Mouse (Mus musculus) hindbrain, embryonic 13.5 days (tissue): ENCODE measurements around the gene Ppard. TPM values are rescaled to one million over a fixed set of nuclear protein-coding genes. Genes with fewer than 3 reads are reported as not detected.
A peak's percentile ranks its signal among the peaks of the same experiment; 100 is the strongest.

Source experiments
- ATAC-seq: fragments of 200-750 bp; cut with Nextera tagmentation; 2 replicates; pipeline ENCODE4 v1.8.0; 2017; ENCODE audit warnings: moderate TSS enrichment; ENCODE audit not compliant: low FRiP score
- H3K27ac ChIP-seq: fragments of 300-500 bp; sonication (generic); 2 replicates; pipeline ENCODE4 v1.5.1; 2015; ENCODE audit warnings: inconsistent platforms, mild to moderate bottlenecking, moderate library complexity
- H3K27me3 ChIP-seq: fragments of 300-500 bp; sonication (generic); 2 replicates; pipeline ENCODE4 v1.6.1; 2015; ENCODE audit warnings: mild to moderate bottlenecking, inconsistent platforms
- H3K36me3 ChIP-seq: fragments of 300-500 bp; sonication (generic); 2 replicates; pipeline ENCODE4 v1.6.1; 2015; ENCODE audit warnings: mild to moderate bottlenecking, inconsistent platforms
- H3K4me1 ChIP-seq: fragments of 300-500 bp; sonication (generic); replicated peaks from 2 replicates; pipeline ENCODE4 v1.6.1; 2015; ENCODE audit warnings: inconsistent platforms
- H3K4me2 ChIP-seq: fragments of 300-500 bp; sonication (generic); 2 replicates; pipeline ENCODE4 v1.6.1; 2015; ENCODE audit warnings: inconsistent platforms, mild to moderate bottlenecking, moderate library complexity
- H3K4me3 ChIP-seq: fragments of 300-500 bp; sonication (generic); 2 replicates; pipeline ENCODE4 v1.5.1; 2015; ENCODE audit warnings: mild to moderate bottlenecking, inconsistent platforms
- H3K9ac ChIP-seq: fragments of 300-500 bp; sonication (generic); 2 replicates; pipeline ENCODE4 v1.6.1; 2015; ENCODE audit warnings: mild to moderate bottlenecking, inconsistent platforms
- H3K9me3 ChIP-seq: fragments of 300-500 bp; sonication (generic); 2 replicates; pipeline ENCODE4 v1.6.1; 2016; ENCODE audit warnings: inconsistent platforms
- WGBS: fragments of 180-500 bp; shearing (Covaris S2); methylation state at CpG from one replicate; pipeline ENCODE4 v1.1.7; 2015; 5-methylcytosine and 5-hydroxymethylcytosine counted together
- polyA plus RNA-seq: library from polyadenylated mRNA; unstranded; fragments of >200 nt; fragmentation: Nextera tagmentation; extraction: Ambion mirVana; gene quantifications from 2 replicates; pipeline ENCODE4 v1.2.1, GENCODE M21; 2015

The Ppard gene
- polyA plus RNA-seq, result 1.5 and 2.1 TPM in 2 replicates

- peaks cover 31% of the 10 kb centered on the region for H3K4me1 ChIP-seq
- no peaks in the 10 kb centered on the region for H3K9me3 ChIP-seq
- peak within 1 kb of the TSS; percentile 78 for H3K27ac ChIP-seq
- peak within 1 kb of the TSS; percentile 81 for H3K4me2 ChIP-seq
- no peaks in the 10 kb centered on the region for H3K36me3 ChIP-seq
- peak; percentile 91 for ATAC-seq
- peak within 1 kb of the TSS; percentile 83 for H3K9ac ChIP-seq
- H3K4me3 ChIP-seq, result peak within 1 kb of the TSS; percentile 73
- under 1% methylated on average over 53 of the region's 57 CpGs for WGBS
- 0 out of 2 replicates have a peak, but pooled peaks cover 11% of the 10 kb centered on the region for H3K27me3 ChIP-seq
Measured at GRCm38 (mm10) chr17:28232475-28233060, at the start of gene Ppard. TSS of gene Ppard (plus strand) at chr17:28232700.

- Histone ChIP-seq H3K27ac (no peak overlapping the region), H3K36me3 (peaks cover 21% of the 10 kb centered on the region), H3K4me2 (no peak overlapping the region), H3K27me3 (no peaks in the 10 kb centered on the region), H3K9me3 (no peaks in the 10 kb centered on the region), H3K4me1 (peaks cover 31% of the 10 kb centered on the region), H3K4me3 (no peak overlapping the region), H3K9ac (no peak overlapping the region)
- ATAC-seq, result no peak
- 87% methylated on average over 7 of the region's 7 CpGs for WGBS
Measured at GRCm38 (mm10) chr17:28184971-28185638, 47.4 kb upstream of the Ppard start.

GRCm38 (mm10) chr17:28188313-28188712 is 44.2 kb upstream of the Ppard start:
- no peak for ATAC-seq
- Histone ChIP-seq H3K36me3 (peaks cover 44% of the 10 kb centered on the region), H3K4me2 (no peak overlapping the region), H3K9ac (no peak overlapping the region), H3K9me3 (no peaks in the 10 kb centered on the region), H3K27me3 (no peaks in the 10 kb centered on the region), H3K4me1 (0 out of 2 replicates have a peak, but pooled peaks cover 2% of the 10 kb centered on the region), H3K4me3 (no peak overlapping the region), H3K27ac (no peak overlapping the region)
- WGBS, result 94% methylated on average over 5 of the region's 5 CpGs

GRCm38 (mm10) chr17:28192754-28193153 is 39.7 kb upstream of the Ppard start:
- Histone ChIP-seq H3K9me3 (no peaks in the 10 kb centered on the region), H3K27ac (no peak overlapping the region), H3K4me2 (no peak overlapping the region), H3K9ac (no peak overlapping the region), H3K36me3 (peaks cover 75% of the 10 kb centered on the region), H3K27me3 (no peaks in the 10 kb centered on the region), H3K4me1 (peaks cover 3% of the 10 kb centered on the region; the same call in 1 of the 2 replicates), H3K4me3 (no peak overlapping the region)
- WGBS, result 77% methylated on average over 1 of the region's 1 CpGs
- no peak for ATAC-seq

- H3K4me2 ChIP-seq, result no peak overlapping the region
- no peak overlapping the region for H3K4me3 ChIP-seq
- WGBS, result 77% methylated on average over 3 of the region's 3 CpGs
- H3K36me3 ChIP-seq, result peaks cover 83% of the 10 kb centered on the region
- no peak for ATAC-seq
- H3K9ac ChIP-seq, result no peak overlapping the region
- no peak overlapping the region for H3K27ac ChIP-seq
- H3K4me1 ChIP-seq, result peaks cover 5% of the 10 kb centered on the region; the same call in 1 of the 2 replicates
- no peaks in the 10 kb centered on the region for H3K27me3 ChIP-seq
- H3K9me3 ChIP-seq, result no peaks in the 10 kb centered on the region
Measured at GRCm38 (mm10) chr17:28193559-28193958, 38.9 kb upstream of the Ppard start.

- H3K27ac ChIP-seq, result no peak overlapping the region
- H3K4me3 ChIP-seq, result no peak overlapping the region
- no peaks in the 10 kb centered on the region for H3K9me3 ChIP-seq
- H3K9ac ChIP-seq, result no peak overlapping the region
- WGBS, result 96% methylated on average over 9 of the region's 10 CpGs
- peaks cover 90% of the 10 kb centered on the region for H3K36me3 ChIP-seq
- H3K4me2 ChIP-seq, result no peak overlapping the region
- no peaks in the 10 kb centered on the region for H3K27me3 ChIP-seq
- H3K4me1 ChIP-seq, result peaks cover 5% of the 10 kb centered on the region; the same call in 1 of the 2 replicates
- ATAC-seq, result no peak
Measured at GRCm38 (mm10) chr17:28195033-28195432, 37.5 kb upstream of the Ppard start.

GRCm38 (mm10) chr17:28197646-28198045 is 34.9 kb upstream of the Ppard start:
- Histone ChIP-seq H3K27me3 (no peaks in the 10 kb centered on the region), H3K4me2 (no peak overlapping the region), H3K9me3 (no peaks in the 10 kb centered on the region), H3K9ac (peak overlapping the region; percentile 13; the same call in 1 of the 2 replicates), H3K27ac (no peak overlapping the region), H3K4me3 (no peak overlapping the region), H3K36me3 (peaks cover 91% of the 10 kb centered on the region), H3K4me1 (peaks cover 5% of the 10 kb centered on the region; the same call in 1 of the 2 replicates)
- no peak for ATAC-seq
- 71% methylated on average over 18 of the region's 18 CpGs for WGBS

GRCm38 (mm10) chr17:28201982-28202381 is 30.5 kb upstream of the Ppard start:
- no peak overlapping the region for H3K4me2 ChIP-seq
- H3K4me1 ChIP-seq, result peaks cover 7% of the 10 kb centered on the region
- H3K9ac ChIP-seq, result peak overlapping the region; percentile 24; the same call in 1 of the 2 replicates
- 80% methylated on average over 14 of the region's 14 CpGs for WGBS
- no peak overlapping the region for H3K4me3 ChIP-seq
- no peak overlapping the region for H3K27ac ChIP-seq
- H3K27me3 ChIP-seq, result no peaks in the 10 kb centered on the region
- H3K36me3 ChIP-seq, result peaks cover 81% of the 10 kb centered on the region
- no peaks in the 10 kb centered on the region for H3K9me3 ChIP-seq
- ATAC-seq, result no peak

- ATAC-seq, result no peak
- Histone ChIP-seq H3K9me3 (no peaks in the 10 kb centered on the region), H3K9ac (no peak overlapping the region), H3K27me3 (peaks cover 6% of the 10 kb centered on the region; the same call in 1 of the 2 replicates), H3K4me1 (peaks cover 12% of the 10 kb centered on the region), H3K4me3 (no peak overlapping the region), H3K27ac (no peak overlapping the region), H3K36me3 (peaks cover 62% of the 10 kb centered on the region), H3K4me2 (no peak overlapping the region)
- WGBS, result 41% methylated on average over 14 of the region's 14 CpGs
Measured at GRCm38 (mm10) chr17:28204052-28204720, 28.3 kb upstream of the Ppard start.

- Histone ChIP-seq H3K4me2 (no peak overlapping the region), H3K36me3 (peaks cover 49% of the 10 kb centered on the region), H3K9me3 (no peaks in the 10 kb centered on the region), H3K27ac (0 out of 2 replicates have a peak overlapping the region, but pooled peaks have one; percentile 9), H3K27me3 (peaks cover 6% of the 10 kb centered on the region; the same call in 1 of the 2 replicates), H3K9ac (no peak overlapping the region), H3K4me3 (no peak overlapping the region), H3K4me1 (peaks cover 12% of the 10 kb centered on the region)
- WGBS, result 85% methylated on average over 8 of the region's 8 CpGs
- ATAC-seq, result no peak
Measured at GRCm38 (mm10) chr17:28205443-28205842, 27.1 kb upstream of the Ppard start.

GRCm38 (mm10) chr17:28207092-28207491 is 25.4 kb upstream of the Ppard start:
- Histone ChIP-seq H3K4me1 (peaks cover 12% of the 10 kb centered on the region), H3K4me3 (no peak overlapping the region), H3K27ac (peak overlapping the region; percentile 50), H3K36me3 (peaks cover 32% of the 10 kb centered on the region), H3K27me3 (peaks cover 6% of the 10 kb centered on the region; the same call in 1 of the 2 replicates), H3K9ac (peak overlapping the region; percentile 68), H3K4me2 (no peak overlapping the region), H3K9me3 (no peaks in the 10 kb centered on the region)
- WGBS, result 79% methylated on average over 8 of the region's 8 CpGs
- ATAC-seq, result no peak
